Mouse (Mus musculus) urinary bladder, postnatal 4 days (tissue): ENCODE data around the gene Prlhr.

ENCODE experiments used
- DNase-seq, 2 experiments: peaks; one replicate each; pipeline ENCODE4 v3.0.0; 2021 to 2022; ENCODE audit warnings: low spot score in 2 of 2

Gene Prlhr

GRCm38 (mm10) chr19:60468254-60468762 is at the start of gene Prlhr:
Gene Prlhr (minus strand): TSS chr19:60468304.
- no peak for DNase-seq

- no peak for DNase-seq
Observed at GRCm38 (mm10) chr19:60515064-60515463, 47.0 kb upstream of the Prlhr start.

GRCm38 (mm10) chr19:60513431-60513830 is 45.3 kb upstream of the Prlhr start:
- no peak for DNase-seq

- DNase-seq, result no peak
Observed at GRCm38 (mm10) chr19:60500209-60500608, 32.1 kb upstream of the Prlhr start.

GRCm38 (mm10) chr19:60497171-60497570 is 29.1 kb upstream of the Prlhr start:
- DNase-seq, result no peak

GRCm38 (mm10) chr19:60495772-60496171 is 27.7 kb upstream of the Prlhr start:
- DNase-seq, result no peak

- DNase-seq, result no peak
Observed at GRCm38 (mm10) chr19:60489566-60489965, 21.5 kb upstream of the Prlhr start.

- DNase-seq, result no peak
Observed at GRCm38 (mm10) chr19:60485261-60485660, 17.2 kb upstream of the Prlhr start.

GRCm38 (mm10) chr19:60478859-60479258 is 10.8 kb upstream of the Prlhr start:
- no peak for DNase-seq

GRCm38 (mm10) chr19:60477788-60478187 is 9.7 kb upstream of the Prlhr start:
- no peak for DNase-seq

GRCm38 (mm10) chr19:60468846-60469245 is 742 bp upstream of the Prlhr start:
- DNase-seq, result peak; percentile 21 to 61

- DNase-seq, result no peak
Observed at GRCm38 (mm10) chr19:60467588-60468007, 506 bp downstream of the Prlhr start.

- DNase-seq, result peak; percentile 32 to 61
Observed at GRCm38 (mm10) chr19:60466953-60467570, 1.0 kb downstream of the Prlhr start.

GRCm38 (mm10) chr19:60465726-60466125 is 2.4 kb downstream of the Prlhr start:
- no peak for DNase-seq

- peak; percentile 45 to 66 for DNase-seq
Observed at GRCm38 (mm10) chr19:60463896-60464295, 4.2 kb downstream of the Prlhr start.

- no peak for DNase-seq
Observed at GRCm38 (mm10) chr19:60463440-60463839, 4.7 kb downstream of the Prlhr start.

- DNase-seq, result no peak
Observed at GRCm38 (mm10) chr19:60461476-60461875, 6.6 kb downstream of the Prlhr start.

- no peak for DNase-seq
Observed at GRCm38 (mm10) chr19:60459680-60460079, 8.4 kb downstream of the Prlhr start.

GRCm38 (mm10) chr19:60459071-60459470 is 9.0 kb downstream of the Prlhr start:
- DNase-seq, result no peak

- DNase-seq, result no peak
Observed at GRCm38 (mm10) chr19:60455791-60456190, 12.3 kb downstream of the Prlhr start.

- no peak for DNase-seq
Observed at GRCm38 (mm10) chr19:60440531-60440930, 27.6 kb downstream of the Prlhr start.

GRCm38 (mm10) chr19:60440083-60440482 is 28.0 kb downstream of the Prlhr start:
- DNase-seq, result no peak

GRCm38 (mm10) chr19:60437566-60438241 is 30.4 kb downstream of the Prlhr start:
- DNase-seq, result no peak
